Mouse (Mus musculus): Measurements from ENCODE around the gene Tti1.

The Tti1 gene

DNA sequence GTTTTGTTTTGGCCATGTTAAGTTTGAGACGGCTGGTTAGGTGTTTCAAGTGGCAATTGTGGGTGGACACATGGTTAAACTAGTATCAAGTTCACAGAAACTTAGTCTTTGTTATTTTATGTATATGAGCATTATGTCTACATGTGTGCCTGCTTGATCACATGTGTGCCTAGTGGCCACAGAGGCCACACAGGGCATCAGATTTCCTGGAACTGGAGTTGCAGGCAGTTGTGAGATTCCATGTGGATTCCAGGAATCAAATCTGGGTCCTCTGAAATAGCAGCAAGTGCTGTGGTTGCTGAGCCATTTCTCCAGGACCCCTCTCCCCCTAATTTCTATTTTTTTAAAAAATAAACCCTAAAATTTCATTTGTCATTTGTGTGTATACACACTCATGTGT lies 11.4 kb upstream of the Tti1 start:
- in situ Hi-C loops (cut with MseI, MboI), result loop anchor here in 1 of 2 experiments (10.0 kb wide), 1 partner anchor 165 kb away; no protein-coding TSS in a partner anchor

GRCm38 (mm10) chr2:158037571-158037970 lies 9.3 kb upstream of the Tti1 start:
- in situ Hi-C loops (cut with MseI, MboI), result no loop called here

GRCm38 (mm10) chr2:158036953-158037352 lies 8.7 kb upstream of the Tti1 start:
- in situ Hi-C loops (cut with MseI, MboI), result no loop called here

DNA sequence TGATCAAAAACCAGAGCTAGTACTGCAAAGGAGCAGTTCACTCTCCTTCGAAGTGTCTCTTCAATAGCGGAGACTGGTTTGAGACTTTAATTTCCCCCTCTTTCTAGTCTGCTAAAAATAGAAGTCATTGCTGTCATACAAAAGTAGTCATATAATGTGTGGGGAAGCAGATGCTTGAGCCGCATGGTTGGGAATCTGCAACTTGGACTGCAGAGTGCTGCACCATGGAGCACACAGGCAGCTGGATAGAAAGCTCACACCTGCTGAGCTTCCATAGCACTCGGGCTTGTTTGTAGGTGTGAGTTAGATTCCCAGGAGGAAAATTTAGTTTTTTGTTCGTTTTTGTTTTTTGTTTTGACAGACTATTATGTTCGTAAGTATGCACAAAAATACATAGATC lies 8.2 kb upstream of the Tti1 start:
- in situ Hi-C loops (cut with MseI, MboI), result no loop called here

- in situ Hi-C loops (cut with MseI, MboI), result no loop called here
Observed at GRCm38 (mm10) chr2:158035813-158036212, 7.6 kb upstream of the Tti1 start.

- in situ Hi-C loops (cut with MseI, MboI), result no loop called here
Observed at GRCm38 (mm10) chr2:158030007-158030406, 1.8 kb upstream of the Tti1 start.

GRCm38 (mm10) chr2:158027855-158028353 lies 329 bp downstream of the Tti1 start:
- in situ Hi-C loops (cut with MseI, MboI), result no loop called here

GRCm38 (mm10) chr2:158017330-158017729 lies 10.9 kb downstream of the Tti1 start:
- in situ Hi-C loops (cut with MseI, MboI), result no loop called here

DNA sequence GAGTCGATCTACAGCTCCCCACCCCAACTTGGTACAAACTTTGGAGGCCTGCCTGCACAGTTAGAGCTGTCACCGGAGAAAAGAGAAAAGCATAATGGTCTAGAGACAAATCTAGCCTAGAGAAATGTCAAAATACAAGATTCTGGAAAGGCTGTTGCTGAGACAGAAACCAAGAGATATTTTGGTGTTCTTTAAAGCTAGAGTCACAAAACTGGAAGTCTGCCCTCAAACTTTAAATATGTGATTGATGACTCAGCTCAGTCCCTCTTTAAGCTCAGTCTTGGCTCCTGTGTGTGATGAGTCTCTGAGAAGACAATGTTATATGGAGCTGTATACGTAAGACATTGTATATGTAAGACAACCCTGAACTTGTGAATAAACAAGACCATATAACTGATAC lies 15.6 kb downstream of the Tti1 start:
- in situ Hi-C loops (cut with MseI, MboI), result no loop called here

GRCm38 (mm10) chr2:158009373-158009772 lies 18.9 kb downstream of the Tti1 start:
- in situ Hi-C loops (cut with MseI, MboI), result no loop called here

- in situ Hi-C loops (cut with MseI, MboI), result no loop called here
Observed at GRCm38 (mm10) chr2:158005641-158006040, 22.6 kb downstream of the Tti1 start.

DNA sequence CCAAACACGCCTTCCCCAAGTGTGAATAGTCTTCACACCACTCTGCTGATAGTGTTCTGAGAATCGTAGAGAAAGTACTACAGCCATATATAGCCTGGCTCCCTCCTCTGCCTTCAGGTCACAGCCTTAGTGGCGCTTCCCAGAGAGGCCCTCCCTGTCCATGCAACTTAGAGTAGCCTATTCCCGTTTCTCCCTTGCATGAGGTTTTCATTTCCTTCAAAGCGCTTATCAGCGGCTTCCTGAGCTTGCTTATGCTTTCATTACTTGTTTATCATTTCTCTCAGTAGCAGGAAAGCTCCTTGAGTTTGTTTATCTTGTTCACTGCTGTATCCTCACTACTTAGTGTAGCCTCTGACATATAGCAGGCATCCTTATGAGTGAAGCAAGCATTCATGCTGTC lies 23.6 kb downstream of the Tti1 start:
- in situ Hi-C loops (cut with MseI, MboI), result no loop called here

- in situ Hi-C loops (cut with MseI, MboI), result no loop called here
Observed at GRCm38 (mm10) chr2:157998817-157999216, 29.4 kb downstream of the Tti1 start.

DNA sequence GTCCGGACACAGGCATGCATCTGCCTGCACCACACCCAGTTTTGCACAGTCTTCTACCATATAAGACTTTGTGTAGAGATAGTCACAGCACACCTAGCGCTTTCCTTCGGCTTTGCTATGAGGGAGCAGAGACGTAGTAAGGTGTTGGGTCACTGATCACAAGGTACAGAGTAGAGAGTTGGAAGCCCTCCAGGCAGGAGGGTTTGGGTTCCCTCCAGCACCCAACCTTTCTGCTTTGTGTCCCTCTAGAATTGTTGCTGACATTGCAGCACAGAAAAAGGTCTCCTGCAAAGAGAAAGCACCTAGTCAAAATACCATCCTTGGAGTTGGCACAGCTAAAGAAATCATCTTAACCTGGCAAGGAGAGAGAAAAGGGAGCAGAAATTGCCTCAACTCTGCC lies 35.7 kb downstream of the Tti1 start:
- in situ Hi-C loops (cut with MseI, MboI), result no loop called here

- in situ Hi-C loops (cut with MseI, MboI), result no loop called here
Observed at GRCm38 (mm10) chr2:157991026-157991425, 37.2 kb downstream of the Tti1 start.

GRCm38 (mm10) chr2:157989946-157990345 lies 38.3 kb downstream of the Tti1 start:
- in situ Hi-C loops (cut with MseI, MboI), result no loop called here

DNA sequence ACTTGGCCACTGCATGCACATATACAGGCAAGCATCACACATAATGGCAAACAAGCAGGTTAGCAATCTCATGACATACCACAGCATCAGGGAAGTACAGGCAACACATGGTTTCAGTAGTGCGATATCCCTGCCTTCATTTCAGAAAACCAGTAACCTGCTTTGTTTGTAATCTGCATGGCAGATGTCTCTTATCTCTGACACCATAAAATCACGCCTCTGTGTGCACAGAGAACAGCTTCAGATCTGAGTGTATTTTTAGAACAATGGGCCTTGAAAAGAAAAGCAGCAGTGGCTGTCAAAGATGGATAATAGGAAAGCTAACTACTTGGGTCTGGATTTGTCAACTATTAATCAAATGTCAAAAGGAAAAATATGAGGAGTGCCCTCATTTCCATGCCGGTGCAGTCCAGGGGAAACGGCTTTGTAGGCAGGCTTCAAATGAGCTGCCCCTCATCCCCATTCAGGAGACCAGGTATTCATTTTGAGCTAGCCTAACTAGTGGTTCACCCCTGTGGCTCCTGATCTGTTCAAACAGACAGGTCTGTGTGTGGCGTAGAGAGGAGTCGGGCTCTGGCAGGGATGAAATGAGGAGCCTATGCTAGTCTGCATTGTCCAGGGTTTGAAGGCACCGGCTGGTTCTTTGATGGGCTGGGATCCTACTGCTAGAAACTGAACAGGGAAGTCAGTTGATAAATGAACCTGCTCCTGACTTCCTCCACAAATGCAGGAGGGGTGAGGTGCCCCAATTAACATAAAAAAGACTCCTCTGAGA lies 39.6 kb downstream of the Tti1 start:
- in situ Hi-C loops (cut with MseI, MboI), result no loop called here

GRCm38 (mm10) chr2:157986235-157986634 lies 42.0 kb downstream of the Tti1 start:
- in situ Hi-C loops (cut with MseI, MboI), result no loop called here

- in situ Hi-C loops (cut with MseI, MboI), result no loop called here
Observed at GRCm38 (mm10) chr2:157985611-157986010, 42.6 kb downstream of the Tti1 start.

- in situ Hi-C loops (cut with MseI, MboI), result no loop called here
Observed at GRCm38 (mm10) chr2:157983276-157983675, 45.0 kb downstream of the Tti1 start.

- in situ Hi-C loops (cut with MseI, MboI), result no loop called here
Observed at GRCm38 (mm10) chr2:157982727-157983126, 45.5 kb downstream of the Tti1 start.

DNA sequence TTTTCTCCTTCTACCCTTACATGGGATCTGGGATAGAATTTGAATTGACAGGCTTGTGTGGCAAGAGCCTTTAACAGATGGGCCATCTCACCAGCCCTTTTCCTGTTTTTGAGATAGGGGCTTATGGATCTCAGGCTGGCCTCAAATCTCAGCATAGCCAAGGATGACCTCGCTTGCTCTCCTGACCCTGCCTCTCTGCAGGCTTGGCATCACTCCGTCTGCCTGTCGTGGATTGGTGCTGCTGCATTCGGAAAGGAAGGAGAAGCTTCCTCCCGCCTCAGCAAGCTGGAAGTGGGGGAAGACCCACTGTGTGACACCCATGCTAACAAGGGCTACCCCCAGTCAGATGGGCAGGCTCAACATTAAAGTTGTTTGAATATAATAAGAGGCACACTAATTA lies 49.0 kb downstream of the Tti1 start:
- in situ Hi-C loops (cut with MseI, MboI), result no loop called here

- in situ Hi-C loops (cut with MseI, MboI), result no loop called here
Observed at GRCm38 (mm10) chr2:157975595-157975994, 52.6 kb downstream of the Tti1 start.

Data from mouse trophoblast stem cell (cell line).